Mouse (Mus musculus): ENCODE data around the gene Ssu72. TPM values are rescaled to one million over a fixed set of nuclear protein-coding genes. Genes with fewer than 3 reads are reported as not detected.

Gene Ssu72
- polyA plus RNA-seq, 2 experiments from 2014 or later: 153 to 164 TPM

DNA sequence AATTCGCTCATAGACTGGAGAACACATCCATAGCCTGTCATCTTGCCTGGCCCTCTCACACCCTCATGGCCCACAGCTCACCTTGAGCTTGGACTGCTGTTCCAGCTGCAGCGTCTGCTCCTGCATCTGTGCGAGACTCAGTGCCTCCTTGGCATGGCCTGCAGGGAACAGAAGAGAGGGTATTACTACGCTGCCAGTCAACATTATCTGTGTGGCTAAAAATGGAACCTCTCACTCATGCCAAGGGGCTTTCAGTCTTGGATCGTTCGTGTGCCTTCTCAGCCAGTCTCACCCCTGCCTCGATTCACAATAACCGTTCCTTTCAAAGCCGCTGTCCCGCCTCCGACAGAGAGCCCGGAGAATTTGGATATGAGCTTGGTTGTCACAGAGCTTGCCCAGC is 52.4 kb downstream of the Ssu72 start:
- ATAC-seq: no peak

DNA sequence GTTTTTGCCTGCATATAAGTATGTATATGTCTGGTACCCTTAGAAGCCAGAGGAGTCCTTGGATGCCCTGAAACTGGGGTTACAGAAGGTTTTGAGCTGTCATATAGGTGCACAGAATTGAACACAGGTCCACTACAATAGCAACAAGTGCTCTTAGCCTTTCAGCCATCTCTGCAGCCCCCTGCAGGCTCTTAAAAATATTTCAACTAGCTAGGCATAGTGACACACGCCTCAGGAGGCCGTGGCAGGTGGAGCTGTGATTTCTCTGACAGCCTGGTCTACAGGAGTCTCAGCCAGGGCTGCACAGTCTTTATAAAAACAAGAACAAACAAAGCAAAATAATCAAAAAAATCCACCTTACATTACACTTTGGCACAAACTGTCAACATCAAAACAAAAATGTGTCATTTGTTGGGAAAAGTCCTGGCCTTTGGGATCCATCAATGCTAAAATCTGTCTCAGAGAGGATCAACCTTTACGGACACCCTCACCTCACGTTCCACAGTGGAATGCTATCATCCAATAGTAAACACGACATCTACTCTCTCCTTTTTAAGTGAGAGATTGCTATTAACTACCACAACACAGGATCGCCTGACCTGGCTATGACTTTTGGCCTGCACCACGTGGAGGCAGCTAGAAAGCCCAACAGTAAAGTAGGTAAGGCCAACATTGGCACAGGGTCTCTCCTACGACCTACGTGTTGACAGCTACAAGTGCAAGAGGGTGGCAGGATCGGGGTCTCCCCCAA is 55.4 kb downstream of the Ssu72 start:
- ATAC-seq: peak; percentile 46

DNA sequence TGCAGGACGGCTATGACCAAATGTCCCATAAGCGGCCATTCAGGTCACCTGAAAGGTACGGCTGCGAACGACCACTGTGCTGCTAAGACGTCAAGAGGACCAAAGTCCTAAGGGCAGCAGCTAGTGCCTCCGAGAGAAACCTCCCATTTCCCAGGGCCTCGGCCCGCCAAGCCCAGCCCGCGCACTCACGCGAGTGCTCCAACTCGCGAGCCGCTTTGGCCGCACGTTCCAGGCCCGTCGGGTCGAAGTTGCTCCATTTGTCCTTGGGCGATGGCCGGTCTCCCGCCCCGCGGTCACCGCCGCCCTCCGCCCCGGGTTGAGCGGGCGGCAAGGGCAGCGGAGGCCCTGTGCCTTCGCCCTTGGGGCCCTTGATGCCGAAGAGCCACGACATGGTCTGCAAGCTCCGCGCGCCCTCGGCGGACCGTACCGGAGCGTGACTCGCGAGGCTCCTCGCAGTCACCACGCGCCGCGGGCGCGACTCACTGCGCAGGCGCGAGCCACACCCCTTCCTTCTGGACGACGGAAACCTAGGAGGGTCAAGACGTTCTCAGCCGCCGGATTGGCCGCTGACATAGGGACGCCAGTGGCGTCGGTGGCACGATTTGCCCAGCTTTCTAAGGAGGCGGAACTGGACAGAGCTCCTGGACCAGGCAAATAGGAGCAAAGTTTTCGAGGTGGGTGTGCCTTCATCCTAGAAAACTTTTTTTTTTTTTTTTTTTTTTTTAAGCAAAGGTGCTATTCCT is 56.2 kb downstream of the Ssu72 start, which contains the start of gene Atad3a:
Gene Atad3a, minus strand, starts transcription at position 481 of the 743 bp plus-strand sequence.
- ATAC-seq: peak; percentile 91

DNA sequence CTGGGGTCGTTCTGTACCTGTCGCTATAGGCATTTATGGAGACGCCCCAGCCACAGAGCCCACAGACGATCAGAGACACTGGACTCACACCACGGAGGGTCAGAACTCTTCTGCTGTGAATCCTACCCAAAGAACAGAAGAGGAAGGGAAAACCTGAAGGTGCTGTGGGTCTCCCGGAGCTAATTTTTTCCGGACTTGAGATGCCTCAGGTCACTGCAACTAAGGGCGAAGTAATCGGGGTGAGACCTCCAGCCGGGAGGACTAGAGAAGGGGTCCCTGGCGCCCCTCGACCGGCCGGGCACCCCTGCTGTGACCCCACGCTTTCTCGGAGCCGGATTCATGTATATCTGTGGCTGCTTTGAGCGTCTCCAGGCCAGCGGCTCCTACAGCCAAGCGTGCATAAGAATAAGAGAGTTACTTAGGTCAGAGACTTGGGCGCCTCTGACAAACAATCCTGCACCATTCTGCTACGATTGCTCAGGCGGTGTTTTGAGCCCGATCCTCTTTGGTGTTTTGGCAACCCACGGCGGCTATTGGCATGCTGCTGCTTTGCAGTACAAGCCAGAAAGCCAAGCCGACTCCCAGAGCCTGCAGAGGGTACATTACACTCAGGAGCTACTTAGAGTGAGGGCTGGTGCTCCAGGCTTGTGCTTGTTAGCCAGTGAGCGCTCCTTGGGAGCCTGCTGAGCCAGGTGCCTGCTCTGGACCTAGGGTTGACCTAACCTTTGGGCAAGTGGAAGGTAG is 56.9 kb downstream of the Ssu72 start:
- ATAC-seq: no peak

DNA sequence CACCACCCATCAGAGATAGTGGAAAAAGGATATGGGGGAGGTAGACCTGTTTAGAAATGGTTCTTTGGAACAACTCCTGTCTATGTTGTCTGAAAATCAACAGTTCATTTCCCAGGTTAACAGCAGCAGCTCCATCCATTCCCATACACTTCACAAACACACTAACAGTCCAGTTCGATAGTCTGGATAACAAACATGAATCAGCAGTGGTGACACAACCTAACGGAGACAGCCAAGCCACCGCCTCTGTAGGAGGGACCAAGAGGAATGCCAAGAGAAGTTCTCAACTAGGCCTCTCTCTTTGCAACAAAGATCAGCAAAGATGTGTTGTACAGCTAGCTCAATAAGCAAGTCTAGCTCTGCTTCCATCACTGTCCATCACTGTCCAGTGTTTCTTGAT is 57.8 kb downstream of the Ssu72 start:
- ATAC-seq: no peak

DNA sequence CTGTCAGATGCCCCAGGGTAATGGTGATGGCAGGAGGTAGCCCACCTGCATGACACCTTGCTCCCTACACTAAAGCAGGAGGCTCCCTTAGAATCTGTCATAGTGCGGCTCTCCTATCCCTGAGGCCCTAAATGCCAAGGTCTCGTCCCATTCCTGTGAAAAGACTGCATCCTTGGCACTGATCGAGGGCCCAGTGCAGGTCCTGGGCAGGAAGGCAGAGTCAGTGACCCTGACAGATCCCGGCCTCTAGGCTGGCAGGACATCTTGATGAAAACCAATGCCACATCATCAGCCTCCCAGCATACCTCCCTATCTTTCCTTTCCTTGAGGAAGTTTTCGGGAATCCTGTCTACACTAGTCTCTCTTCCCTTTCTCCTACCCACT is 64.9 kb downstream of the Ssu72 start:
- ATAC-seq: no peak

DNA sequence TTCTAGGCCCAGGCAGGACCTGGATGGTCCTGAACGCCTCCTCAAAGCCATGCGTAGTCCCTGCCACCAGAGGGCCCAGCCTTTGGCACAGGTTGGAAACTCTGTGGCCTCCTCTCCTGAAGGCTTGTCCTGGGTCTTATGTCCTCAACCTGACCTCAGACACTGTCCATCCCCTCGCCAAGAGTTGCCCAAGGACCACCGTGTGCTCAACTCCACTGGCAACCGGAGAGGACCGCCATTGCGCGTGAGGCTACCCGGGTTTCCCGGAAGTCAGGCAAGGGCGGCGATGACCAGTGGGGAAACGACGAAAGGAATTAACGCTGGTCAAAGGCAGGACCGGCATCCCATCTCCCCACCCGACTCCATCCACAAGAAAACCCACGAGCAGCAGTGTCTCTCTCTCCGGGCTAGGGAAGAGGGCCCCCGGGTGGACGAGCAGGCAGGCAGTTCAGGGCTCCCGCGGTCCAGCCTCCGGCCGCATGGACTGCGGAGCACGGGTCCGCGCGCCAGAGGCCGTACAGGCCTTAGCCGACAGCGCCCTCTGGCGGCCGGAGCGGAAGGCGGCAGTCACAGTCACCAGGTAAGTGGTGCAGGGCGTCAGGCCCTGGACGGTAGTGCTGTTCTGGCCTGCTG is 65.4 kb downstream of the Ssu72 start:
- peak; percentile 67 for ATAC-seq

DNA sequence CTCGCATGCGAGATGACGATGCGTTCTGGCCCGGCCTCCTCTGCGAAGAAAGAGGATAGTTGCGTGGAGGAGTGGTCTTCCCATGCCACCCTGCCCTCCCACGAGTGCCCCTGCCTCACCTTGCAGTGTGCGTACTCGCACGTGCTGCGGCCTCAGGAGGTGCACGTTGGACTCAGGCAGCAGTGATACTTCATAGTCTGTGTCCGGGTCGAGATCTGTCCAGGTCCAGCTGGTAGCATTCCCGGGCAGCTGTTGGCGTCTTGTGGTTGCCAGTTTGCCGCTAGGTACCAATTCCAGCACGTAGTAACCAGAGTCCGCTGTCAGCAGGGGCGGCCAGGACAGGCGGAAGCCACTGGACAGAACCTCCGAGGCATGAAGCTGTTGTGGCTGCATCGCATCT is 66.0 kb downstream of the Ssu72 start:
- ATAC-seq: no peak

DNA sequence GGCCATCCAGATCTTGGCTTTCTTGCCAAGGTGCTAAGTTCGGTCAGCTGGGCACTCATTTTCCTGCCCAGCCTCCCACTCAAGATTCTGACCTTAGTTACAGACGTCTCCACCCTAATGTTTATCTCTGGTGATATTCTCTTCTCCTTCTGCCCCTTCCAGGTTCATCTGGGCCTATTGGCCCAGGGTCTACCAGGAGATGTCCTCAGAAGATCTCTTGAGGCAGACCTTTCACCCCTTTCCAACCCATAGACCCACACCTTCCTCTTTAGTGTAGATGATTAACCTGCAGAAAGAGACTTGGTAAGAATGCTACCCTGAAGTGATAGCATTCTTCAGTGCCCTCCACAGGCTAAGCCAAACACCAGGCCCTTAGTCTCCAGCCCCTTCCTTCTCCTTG is 67.1 kb downstream of the Ssu72 start:
- ATAC-seq: no peak

DNA sequence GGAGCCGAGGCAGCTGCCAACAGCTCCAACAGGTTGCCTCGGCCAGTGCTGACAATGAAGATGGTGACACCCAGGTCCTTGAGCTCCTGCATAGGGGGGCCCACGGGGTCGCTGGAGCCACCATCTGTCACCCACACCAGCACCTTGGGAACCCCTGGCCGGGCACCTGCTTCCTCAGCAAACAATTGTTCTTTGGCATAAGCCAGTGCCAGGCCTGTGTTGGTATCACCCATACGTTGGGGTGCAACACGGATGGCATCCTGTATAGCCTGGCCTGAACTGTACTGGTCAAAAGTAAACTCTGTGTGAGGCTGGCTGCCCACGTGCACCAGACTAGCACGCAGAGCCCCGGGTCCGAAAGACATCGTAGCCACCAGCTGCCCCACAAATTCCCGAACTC is 68.2 kb downstream of the Ssu72 start:
- no peak for ATAC-seq

DNA sequence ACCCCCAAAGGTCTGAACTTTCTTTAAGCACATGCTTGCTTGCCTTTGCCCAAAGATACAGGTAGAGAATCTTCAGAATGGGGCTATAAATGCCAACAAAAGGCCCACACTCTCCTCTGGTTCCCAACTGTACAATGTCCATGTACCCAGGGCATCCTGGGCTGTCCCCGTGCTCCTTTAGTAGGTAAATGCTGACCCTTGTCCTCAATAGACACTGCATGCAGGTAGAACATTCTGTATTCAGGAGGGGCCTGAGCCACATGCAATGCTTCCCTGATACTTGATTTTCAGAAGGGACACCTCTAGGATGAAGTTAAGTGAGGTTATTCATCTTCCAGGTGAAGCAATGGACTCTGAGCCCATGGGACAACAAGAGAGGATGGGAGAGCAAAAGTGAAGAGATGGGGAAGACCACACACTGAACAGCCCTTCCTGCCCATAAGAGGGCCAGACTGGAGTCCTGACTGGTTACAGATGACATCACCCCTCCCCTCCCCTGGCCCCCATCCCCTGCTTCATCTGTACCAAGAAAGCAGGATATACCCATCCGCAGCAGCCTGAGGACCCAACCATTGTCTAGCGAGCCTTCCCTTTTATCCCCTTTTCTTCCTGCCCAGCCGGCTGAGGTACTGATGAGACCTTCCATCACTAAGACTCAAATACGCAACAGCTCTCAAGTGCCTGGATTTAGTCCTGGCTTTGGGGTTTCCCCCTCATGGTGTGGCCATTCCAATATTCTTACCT is 68.9 kb downstream of the Ssu72 start:
- ATAC-seq: no peak

DNA sequence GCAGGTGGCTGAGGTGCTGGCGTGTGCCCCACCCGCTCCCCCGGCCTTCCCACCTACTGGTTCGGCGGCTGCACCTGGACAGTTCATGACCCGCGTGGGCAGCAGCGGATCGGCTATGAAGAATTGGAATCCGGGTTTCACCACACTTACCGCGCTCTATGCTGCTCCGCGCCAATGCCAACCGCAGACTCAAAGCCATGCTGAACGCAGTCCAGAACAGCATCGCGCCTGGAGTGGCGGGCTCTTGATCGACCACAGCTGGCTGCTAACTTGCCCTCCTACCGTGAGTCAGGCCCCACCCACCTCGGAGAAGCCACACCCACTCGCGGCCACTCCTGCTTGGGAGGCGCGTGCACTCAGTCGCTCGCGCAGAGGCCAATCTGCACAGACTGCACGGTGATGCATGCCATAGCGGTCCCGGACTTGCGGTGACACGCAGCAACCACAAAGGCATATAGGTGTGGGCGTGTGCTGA is 69.7 kb downstream of the Ssu72 start, which contains the start of gene Vwa1:
Gene Vwa1, minus strand, starts transcription at position 419 of the 475 bp plus-strand sequence.
- ATAC-seq: peak; percentile 81

DNA sequence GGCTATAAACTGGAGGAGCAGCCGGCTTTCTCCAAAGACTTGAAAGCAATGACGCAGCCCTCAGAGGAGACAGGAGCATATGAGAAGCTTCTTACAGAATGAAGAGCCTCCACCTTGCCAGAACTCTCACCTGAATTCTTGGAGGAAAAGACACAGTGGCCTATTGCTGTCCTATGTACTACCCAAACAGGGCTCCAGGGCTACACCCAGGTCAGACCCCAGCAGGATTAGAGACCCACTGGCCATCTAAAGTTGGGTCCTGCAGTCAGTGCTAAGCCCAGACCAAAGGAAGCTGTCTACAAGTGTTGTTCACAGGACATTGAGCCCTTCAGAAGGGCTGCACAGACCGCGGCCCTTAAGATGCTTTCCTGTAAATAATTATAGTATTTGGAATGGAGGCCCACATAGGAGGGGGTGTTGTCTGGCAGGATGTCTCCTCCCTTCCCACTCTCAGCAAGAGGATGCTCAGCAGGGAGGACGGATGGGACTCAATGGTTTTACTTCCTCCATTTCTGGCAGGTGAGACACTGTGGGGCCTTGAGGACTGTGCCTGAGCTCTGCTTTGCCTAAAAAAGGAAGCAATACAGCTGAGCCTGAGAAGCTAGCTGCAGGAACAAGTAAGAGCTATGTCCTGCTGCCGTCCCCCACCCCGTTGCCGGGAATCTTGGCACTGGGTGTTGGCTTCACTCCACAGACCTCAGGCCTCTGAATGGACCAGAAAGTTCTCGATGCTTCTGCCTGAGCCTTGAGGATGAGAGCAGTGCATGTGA is 70.6 kb downstream of the Ssu72 start:
- ATAC-seq: no peak

DNA sequence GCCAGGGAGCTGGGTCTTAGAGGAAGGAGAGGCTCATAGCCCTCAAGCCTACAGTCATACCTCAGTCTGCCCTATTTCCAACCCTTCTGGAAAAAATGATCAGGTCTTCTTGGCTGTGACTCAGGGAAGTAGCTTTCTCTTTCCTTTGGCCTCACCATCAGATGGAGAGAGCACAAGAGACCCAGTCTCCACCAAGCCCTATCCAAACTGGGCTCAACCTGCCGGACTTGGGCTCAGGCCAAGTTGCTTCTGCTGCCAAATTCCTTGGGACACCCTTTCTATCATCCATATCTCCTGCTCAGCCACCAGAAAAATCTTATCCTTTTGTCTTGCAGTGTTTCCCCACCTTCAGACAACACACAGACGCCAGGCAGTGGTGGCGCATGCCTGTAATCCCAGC is 71.3 kb downstream of the Ssu72 start:
- ATAC-seq: no peak

DNA sequence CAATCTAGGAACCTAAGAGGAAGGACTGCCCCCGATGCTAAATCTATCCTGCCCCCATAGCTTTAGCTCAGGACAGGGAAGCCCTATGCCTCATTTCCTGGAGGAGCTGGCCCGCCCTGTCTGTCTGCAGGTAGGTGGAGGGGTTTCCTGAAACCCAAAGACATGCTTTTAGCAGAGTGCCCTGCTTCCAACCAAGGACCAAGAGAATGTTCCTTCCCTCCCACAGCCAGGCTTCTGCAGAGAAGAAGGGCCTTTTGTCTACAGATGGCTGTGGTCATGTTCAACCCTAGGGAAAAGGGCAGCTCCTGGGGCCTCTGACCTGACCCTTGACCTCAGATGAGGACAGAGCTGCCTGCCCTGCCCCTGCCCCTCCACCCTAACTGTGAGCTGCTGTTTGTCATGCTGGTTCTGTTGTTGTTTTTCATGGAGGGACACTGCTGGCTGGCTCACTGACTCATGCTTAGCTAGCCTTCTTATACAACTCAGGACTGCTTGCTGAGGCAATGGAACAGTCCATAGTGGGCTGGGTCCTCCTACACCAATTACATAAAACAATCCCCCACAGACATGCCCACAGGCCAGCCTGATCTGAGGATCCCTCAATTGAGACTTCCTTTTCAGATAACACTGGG is 72.2 kb downstream of the Ssu72 start:
- ATAC-seq: no peak

DNA sequence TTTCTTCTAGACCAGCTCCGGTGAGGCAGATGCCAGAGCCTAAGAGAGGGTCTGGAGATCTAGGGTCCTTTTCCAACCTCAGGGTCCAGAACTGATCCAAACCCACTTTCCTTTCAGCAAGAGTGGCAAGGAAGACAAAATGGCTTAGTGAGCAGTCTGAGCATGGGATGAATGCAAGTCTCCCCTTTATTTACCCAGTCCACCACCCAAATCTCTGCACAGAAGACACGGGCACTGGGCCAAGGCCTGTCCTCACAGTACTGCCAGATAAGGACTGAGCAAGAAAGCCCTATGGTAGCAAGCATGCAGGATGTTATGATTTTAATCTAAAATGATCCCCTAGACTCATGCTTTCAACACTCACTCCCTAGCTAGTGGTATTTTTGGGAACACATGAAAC is 73.2 kb downstream of the Ssu72 start:
- ATAC-seq: no peak

DNA sequence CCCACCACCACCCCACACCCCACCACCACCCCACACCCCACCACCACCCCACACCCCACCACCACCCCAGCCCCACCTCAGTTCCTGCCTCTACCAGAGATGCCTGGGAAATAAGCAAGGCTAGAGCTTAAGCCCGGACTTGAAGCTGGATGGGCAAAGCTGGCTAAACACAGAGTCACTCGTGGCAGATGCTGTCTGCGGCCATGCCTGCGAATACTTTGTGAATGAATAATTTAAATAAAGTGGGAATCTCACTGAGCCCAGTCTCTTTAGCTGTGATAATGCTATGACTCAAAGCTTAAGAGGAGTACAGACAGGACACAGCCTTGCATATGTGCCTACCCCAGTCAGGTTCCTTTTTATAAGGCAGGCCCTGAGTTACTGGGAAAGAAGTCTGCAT is 74.9 kb downstream of the Ssu72 start:
- no peak for ATAC-seq

DNA sequence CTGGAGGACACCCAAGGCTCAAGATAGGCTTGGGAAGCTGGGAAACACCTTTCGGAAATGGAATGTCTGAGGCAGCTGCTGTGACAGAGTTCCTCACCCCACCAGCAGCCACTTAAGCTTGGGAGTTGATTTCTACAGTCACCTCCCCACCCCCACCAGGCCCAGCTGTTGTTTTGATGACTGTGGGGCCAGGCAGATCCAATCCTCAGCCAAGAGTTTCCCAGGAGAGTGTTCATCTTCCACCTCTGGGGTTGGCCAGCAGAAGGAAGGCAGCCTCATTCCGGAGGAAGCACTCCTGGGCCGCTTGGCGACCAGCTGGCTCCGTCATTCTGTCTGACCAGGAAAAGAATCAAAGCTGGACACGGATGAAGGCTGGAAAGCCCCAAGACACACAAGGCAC is 76.3 kb downstream of the Ssu72 start:
- no peak for ATAC-seq

Data from CD4-positive, CD25-positive, alpha-beta regulatory T cell, adult 4 months (primary cell).